Mouse (Mus musculus): ENCODE results near the gene Bcat1. TPM values are rescaled to one million over a fixed set of nuclear protein-coding genes. Genes with fewer than 3 reads are reported as not detected.
A peak's percentile ranks its signal among the peaks of the same experiment; 100 is the strongest.

Gene Bcat1
- polyA plus RNA-seq, 1 experiment from 2014 or later, result 0.46 TPM

GRCm38 (mm10) chr6:145022349-145022748 is 53.6 kb downstream of the Bcat1 start:
- H3K9me3 ChIP-seq (ENCODE audit: low read length), result 0 out of 2 replicates have a peak, but pooled peaks cover 2% of the 10 kb centered on the region
- DNase-seq (no peak), ATAC-seq (no peak)
- H3K27me3 ChIP-seq (ENCODE audit: insufficient read depth, low read length), result no peaks in the 10 kb centered on the region
- H3K4me2 ChIP-seq (ENCODE audit: low read depth, low read length), result no peak overlapping the region
- no peaks in the 10 kb centered on the region for H3K36me3 ChIP-seq (replicated peaks; ENCODE audit: insufficient read depth, low read length)
- 43% methylated on average over 5 of the region's 5 CpGs for WGBS (ENCODE audit: insufficient replicate concordance)
- no peak overlapping the region for H3K27ac ChIP-seq (ENCODE audit: low read depth)
- H3K4me1 ChIP-seq (ENCODE audit: insufficient read depth), result no peaks in the 10 kb centered on the region
- no peak overlapping the region for H3K9ac ChIP-seq (replicated peaks)
- no peak for TF ChIP-seq CTCF (IDR thresholded peaks at IDR 0.05; ENCODE audit: low read depth)
- no peak for TF ChIP-seq EP300 (IDR thresholded peaks at IDR 0.05; ENCODE audit: low read depth)
- no peak overlapping the region for H3K4me3 ChIP-seq (ENCODE audit: low read depth, low read length)

GRCm38 (mm10) chr6:145020553-145020952 is 55.4 kb downstream of the Bcat1 start:
- no peak for TF ChIP-seq CTCF (IDR thresholded peaks at IDR 0.05; ENCODE audit: low read depth)
- TF ChIP-seq EP300 (IDR thresholded peaks at IDR 0.05; ENCODE audit: low read depth), result 0 out of 2 replicates have a peak, but pooled peaks have one; percentile 14
- no peak overlapping the region for H3K27ac ChIP-seq (ENCODE audit: low read depth)
- 66% methylated on average over 4 of the region's 4 CpGs for WGBS (ENCODE audit: insufficient replicate concordance)
- no peak overlapping the region for H3K4me3 ChIP-seq (ENCODE audit: low read depth, low read length)
- H3K36me3 ChIP-seq (replicated peaks; ENCODE audit: insufficient read depth, low read length), result no peaks in the 10 kb centered on the region
- no peaks in the 10 kb centered on the region for H3K4me1 ChIP-seq (ENCODE audit: insufficient read depth)
- 0 out of 2 replicates have a peak, but pooled peaks cover 2% of the 10 kb centered on the region for H3K9me3 ChIP-seq (ENCODE audit: low read length)
- ATAC-seq (peak; percentile 82), DNase-seq (peak; percentile 37)
- H3K4me2 ChIP-seq (ENCODE audit: low read depth, low read length), result no peak overlapping the region
- H3K9ac ChIP-seq (replicated peaks), result no peak overlapping the region
- no peaks in the 10 kb centered on the region for H3K27me3 ChIP-seq (ENCODE audit: insufficient read depth, low read length)

- Histone ChIP-seq H3K4me1 (ENCODE audit: insufficient read depth) (no peaks in the 10 kb centered on the region), H3K27me3 (ENCODE audit: insufficient read depth, low read length) (no peaks in the 10 kb centered on the region), H3K4me2 (ENCODE audit: low read depth, low read length) (no peak overlapping the region), H3K27ac (ENCODE audit: low read depth) (no peak overlapping the region), H3K4me3 (ENCODE audit: low read depth, low read length) (no peak overlapping the region), H3K36me3 (replicated peaks; ENCODE audit: insufficient read depth, low read length) (no peaks in the 10 kb centered on the region), H3K9ac (replicated peaks) (no peak overlapping the region), H3K9me3 (ENCODE audit: low read length) (0 out of 2 replicates have a peak, but pooled peaks cover 2% of the 10 kb centered on the region)
- 90% methylated on average over 5 of the region's 5 CpGs for WGBS (ENCODE audit: insufficient replicate concordance)
- no peak for TF ChIP-seq CTCF (IDR thresholded peaks at IDR 0.05; ENCODE audit: low read depth)
- TF ChIP-seq EP300 (IDR thresholded peaks at IDR 0.05; ENCODE audit: low read depth), result no peak
- ATAC-seq (no peak), DNase-seq (no peak)
Observed at GRCm38 (mm10) chr6:145018295-145018694, 57.7 kb downstream of the Bcat1 start.

- DNase-seq, result no peak
- H3K36me3 ChIP-seq (replicated peaks; ENCODE audit: insufficient read depth, low read length), result no peaks in the 10 kb centered on the region
- no peak overlapping the region for H3K4me3 ChIP-seq (ENCODE audit: low read depth, low read length)
- H3K27me3 ChIP-seq (ENCODE audit: insufficient read depth, low read length), result no peaks in the 10 kb centered on the region
- WGBS (ENCODE audit: insufficient replicate concordance), result 52% methylated on average over 4 of the region's 4 CpGs
- no peak for ATAC-seq
- no peaks in the 10 kb centered on the region for H3K4me1 ChIP-seq (ENCODE audit: insufficient read depth)
- H3K27ac ChIP-seq (ENCODE audit: low read depth), result no peak overlapping the region
- no peaks in the 10 kb centered on the region for H3K9me3 ChIP-seq (ENCODE audit: low read length)
- no peak overlapping the region for H3K4me2 ChIP-seq (ENCODE audit: low read depth, low read length)
- H3K9ac ChIP-seq (replicated peaks), result no peak overlapping the region
- no peak for TF ChIP-seq EP300 (IDR thresholded peaks at IDR 0.05; ENCODE audit: low read depth)
- TF ChIP-seq CTCF (IDR thresholded peaks at IDR 0.05; ENCODE audit: low read depth), result no peak
Observed at GRCm38 (mm10) chr6:145017508-145017907, 58.5 kb downstream of the Bcat1 start.

GRCm38 (mm10) chr6:145016639-145017038 is 59.3 kb downstream of the Bcat1 start:
- no peak overlapping the region for H3K27ac ChIP-seq (ENCODE audit: low read depth)
- TF ChIP-seq EP300 (IDR thresholded peaks at IDR 0.05; ENCODE audit: low read depth) (no peak), CTCF (IDR thresholded peaks at IDR 0.05; ENCODE audit: low read depth) (no peak)
- no peaks in the 10 kb centered on the region for H3K9me3 ChIP-seq (ENCODE audit: low read length)
- ATAC-seq (no peak), DNase-seq (no peak)
- H3K4me1 ChIP-seq (ENCODE audit: insufficient read depth), result no peaks in the 10 kb centered on the region
- no peak overlapping the region for H3K4me2 ChIP-seq (ENCODE audit: low read depth, low read length)
- H3K36me3 ChIP-seq (replicated peaks; ENCODE audit: insufficient read depth, low read length), result no peaks in the 10 kb centered on the region
- no peaks in the 10 kb centered on the region for H3K27me3 ChIP-seq (ENCODE audit: insufficient read depth, low read length)
- WGBS (ENCODE audit: insufficient replicate concordance), result 90% methylated on average over 16 of the region's 16 CpGs
- H3K9ac ChIP-seq (replicated peaks), result no peak overlapping the region
- H3K4me3 ChIP-seq (ENCODE audit: low read depth, low read length), result no peak overlapping the region

GRCm38 (mm10) chr6:145014944-145015343 is 61.0 kb downstream of the Bcat1 start:
- no peak overlapping the region for H3K27ac ChIP-seq (ENCODE audit: low read depth)
- 90% methylated on average over 2 of the region's 2 CpGs for WGBS (ENCODE audit: insufficient replicate concordance)
- DNase-seq (peak; percentile 26), ATAC-seq (no peak)
- H3K9ac ChIP-seq (replicated peaks), result no peak overlapping the region
- H3K4me1 ChIP-seq (ENCODE audit: insufficient read depth), result no peaks in the 10 kb centered on the region
- TF ChIP-seq CTCF (IDR thresholded peaks at IDR 0.05; ENCODE audit: low read depth) (peak; percentile 54), EP300 (IDR thresholded peaks at IDR 0.05; ENCODE audit: low read depth) (no peak)
- no peaks in the 10 kb centered on the region for H3K27me3 ChIP-seq (ENCODE audit: insufficient read depth, low read length)
- no peaks in the 10 kb centered on the region for H3K36me3 ChIP-seq (replicated peaks; ENCODE audit: insufficient read depth, low read length)
- H3K9me3 ChIP-seq (ENCODE audit: low read length), result no peaks in the 10 kb centered on the region
- no peak overlapping the region for H3K4me3 ChIP-seq (ENCODE audit: low read depth, low read length)
- H3K4me2 ChIP-seq (ENCODE audit: low read depth, low read length), result no peak overlapping the region

GRCm38 (mm10) chr6:145012699-145013098 is 63.3 kb downstream of the Bcat1 start:
- Histone ChIP-seq H3K4me1 (ENCODE audit: insufficient read depth) (no peaks in the 10 kb centered on the region), H3K27ac (ENCODE audit: low read depth) (no peak overlapping the region), H3K4me2 (ENCODE audit: low read depth, low read length) (no peak overlapping the region), H3K9ac (replicated peaks) (no peak overlapping the region), H3K27me3 (ENCODE audit: insufficient read depth, low read length) (no peaks in the 10 kb centered on the region), H3K36me3 (replicated peaks; ENCODE audit: insufficient read depth, low read length) (no peaks in the 10 kb centered on the region), H3K4me3 (ENCODE audit: low read depth, low read length) (no peak overlapping the region), H3K9me3 (ENCODE audit: low read length) (no peaks in the 10 kb centered on the region)
- no peak for TF ChIP-seq CTCF (IDR thresholded peaks at IDR 0.05; ENCODE audit: low read depth)
- no peak for TF ChIP-seq EP300 (IDR thresholded peaks at IDR 0.05; ENCODE audit: low read depth)
- ATAC-seq (no peak), DNase-seq (no peak)
- WGBS (ENCODE audit: insufficient replicate concordance), result 77% methylated on average over 8 of the region's 8 CpGs
